Mouse (Mus musculus): ENCODE data around the gene Nup153.

The Nup153 gene

GRCm38 (mm10) chr13:46729998-46730397 is 2.3 kb upstream of the Nup153 start:
- no peak for DNase-seq (ENCODE audit: low spot score in 2 of 2)

DNA sequence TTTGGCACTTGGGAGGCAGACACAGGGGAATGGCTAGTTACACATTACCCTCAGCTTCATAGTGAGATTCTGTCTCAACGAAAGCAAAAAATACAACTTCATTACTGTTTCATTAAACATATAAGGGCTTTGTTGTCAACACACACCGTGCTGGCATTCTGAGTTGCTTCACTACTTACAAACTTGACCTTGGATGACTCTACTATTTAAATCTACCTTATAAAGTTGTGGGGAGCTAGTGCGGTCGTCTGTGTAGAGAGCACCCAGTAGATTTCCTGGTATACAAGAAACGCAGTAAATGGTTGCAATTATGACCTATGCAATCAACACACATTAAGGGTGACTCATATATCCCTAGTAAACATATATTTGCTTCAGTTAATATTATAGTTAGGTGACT is 671 bp upstream of the Nup153 start:
- DNase-seq (ENCODE audit: low spot score in 2 of 2), result no peak

DNA sequence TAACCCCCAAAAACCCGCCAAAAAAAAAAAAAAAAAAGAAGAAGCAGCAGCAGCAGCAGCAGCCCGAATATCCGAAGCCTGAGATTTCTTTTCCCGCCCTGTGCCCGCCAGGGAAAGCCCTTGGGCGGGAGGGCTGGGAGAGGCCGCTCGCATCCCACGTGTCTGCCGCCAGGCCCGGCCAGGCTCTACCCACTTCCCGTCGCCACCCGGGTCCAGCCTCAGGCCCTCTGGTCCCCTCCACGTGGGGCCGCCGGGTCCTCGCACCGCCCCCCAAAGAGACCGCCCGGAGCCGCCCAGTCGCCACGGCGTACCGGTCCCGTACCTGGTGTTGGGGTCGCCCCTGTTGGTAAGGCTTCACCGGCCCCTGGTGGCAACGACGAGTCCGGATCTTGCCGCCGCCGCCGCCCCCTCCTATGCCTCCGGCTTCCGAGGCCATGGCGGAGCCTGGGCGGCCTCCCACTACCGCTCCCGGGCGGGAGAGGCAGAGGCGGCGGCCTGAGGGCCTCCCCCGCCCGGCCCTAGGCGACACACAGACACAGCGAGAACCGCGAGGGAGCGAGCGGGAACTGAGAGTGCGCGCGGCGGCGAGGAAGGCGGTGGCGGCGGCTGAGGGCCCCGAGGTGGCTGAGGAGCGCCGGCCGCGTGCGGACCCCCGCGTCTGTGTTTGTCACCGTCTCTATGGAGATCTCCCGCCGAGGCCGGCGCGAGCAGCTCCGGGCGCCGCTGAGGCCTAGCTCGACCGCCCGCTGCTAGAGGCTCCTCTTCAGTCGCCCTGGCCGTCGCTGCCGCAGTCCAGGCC is 503 bp downstream of the Nup153 start:
- peak; percentile 66 to 71 for DNase-seq (ENCODE audit: low spot score in 2 of 2)

DNA sequence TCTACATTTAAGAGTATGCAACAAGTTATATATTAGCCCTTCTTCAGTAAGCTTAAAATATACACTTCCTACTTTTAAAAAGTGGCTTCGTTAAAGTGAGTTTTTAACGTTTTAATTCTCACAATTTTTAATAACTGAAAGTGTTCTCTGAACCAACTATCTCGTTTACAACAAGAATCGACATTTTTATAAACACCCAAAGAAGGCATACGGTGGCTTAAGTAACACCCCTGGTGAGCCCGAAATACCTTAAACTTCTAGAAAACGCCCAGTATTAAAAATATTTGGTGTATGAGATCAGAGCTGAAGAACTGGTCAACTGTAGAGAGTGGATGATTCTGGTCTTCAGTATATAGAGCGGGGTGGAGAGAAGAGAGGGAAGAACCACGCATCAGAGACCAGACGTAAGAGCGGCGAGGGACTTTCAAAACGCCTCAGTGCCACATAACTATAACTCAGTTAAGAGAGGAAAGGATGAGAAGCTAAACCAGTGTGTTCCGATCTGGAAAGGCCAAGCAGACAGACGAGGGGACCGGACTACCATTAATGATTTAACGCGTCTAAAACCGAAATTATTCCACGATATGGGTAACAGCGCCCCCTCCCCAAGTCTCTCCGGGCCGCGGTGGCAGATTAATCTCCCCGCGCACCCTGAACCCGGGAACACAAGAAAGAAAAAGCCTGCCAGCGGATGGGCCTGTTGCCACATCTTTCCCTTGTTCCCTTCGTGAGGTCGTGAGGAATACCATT is 1.3 kb downstream of the Nup153 start:
- DNase-seq (ENCODE audit: low spot score in 2 of 2), result peak; percentile 43 to 53

- no peak for DNase-seq (ENCODE audit: low spot score in 2 of 2)
Measured at GRCm38 (mm10) chr13:46725227-46725626, 2.5 kb downstream of the Nup153 start.

DNA sequence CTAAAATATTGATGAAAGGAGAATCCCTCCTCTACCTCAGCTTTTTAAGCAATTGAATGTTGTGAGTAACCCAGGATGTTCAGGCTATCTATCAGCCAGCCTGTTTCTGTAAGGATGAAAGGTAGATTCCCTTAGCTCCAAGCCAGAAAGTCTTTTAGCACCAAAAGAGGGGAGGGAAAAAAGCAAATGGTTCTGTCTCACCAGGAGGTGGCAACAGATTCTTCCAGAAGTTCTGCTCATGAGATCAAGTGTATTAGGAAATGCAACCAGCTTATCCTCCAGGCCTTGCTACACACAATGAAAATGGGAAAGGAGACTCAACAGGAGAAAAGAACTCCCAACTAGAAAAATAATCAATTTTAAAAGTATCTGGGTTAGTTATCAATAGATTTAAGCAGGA is 3.4 kb downstream of the Nup153 start:
- no peak for DNase-seq (ENCODE audit: low spot score in 2 of 2)

DNA sequence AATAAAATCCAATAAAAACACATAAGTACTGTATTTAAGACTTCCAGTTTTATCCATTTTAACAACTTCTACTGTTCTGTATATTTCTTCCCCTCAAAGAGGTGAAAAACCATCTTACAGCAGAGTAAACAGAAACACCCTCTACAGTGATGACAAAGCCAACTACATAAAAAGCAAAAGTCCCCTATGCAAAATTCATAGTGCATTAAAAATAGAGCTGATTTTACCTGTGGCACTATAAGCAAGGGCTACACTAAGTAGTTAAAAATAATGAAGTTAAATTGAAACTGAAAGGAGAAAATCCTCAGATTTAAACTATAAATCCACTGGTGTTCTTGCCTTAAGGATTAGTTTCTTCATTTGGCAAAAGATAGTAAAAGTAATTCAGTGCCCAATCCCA is 6.7 kb downstream of the Nup153 start:
- no peak for DNase-seq (ENCODE audit: low spot score in 2 of 2)

DNA sequence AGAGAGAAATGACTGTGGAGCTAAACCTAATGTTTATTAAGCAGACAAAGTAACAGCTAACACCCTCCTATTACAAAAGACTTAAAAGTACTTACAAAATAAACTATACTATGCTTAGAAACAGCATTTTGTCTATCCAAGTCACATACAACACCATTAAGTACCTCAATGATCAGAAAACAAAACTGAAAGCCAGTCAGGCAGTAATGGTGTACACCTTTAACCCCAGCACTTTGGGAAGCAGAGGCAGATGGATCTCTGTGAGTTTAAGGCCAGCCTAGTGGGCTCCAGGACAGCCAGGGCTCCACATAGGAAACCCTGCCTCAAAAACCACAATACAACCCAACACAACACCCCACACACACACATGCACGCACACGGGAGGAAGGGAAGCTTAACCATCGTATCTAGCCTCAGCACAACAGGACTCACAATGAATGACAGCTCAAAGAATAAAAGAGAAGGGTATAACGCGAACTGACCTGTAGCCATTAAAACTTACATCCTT is 8.8 kb downstream of the Nup153 start:
- no peak for DNase-seq (ENCODE audit: low spot score in 2 of 2)

DNA sequence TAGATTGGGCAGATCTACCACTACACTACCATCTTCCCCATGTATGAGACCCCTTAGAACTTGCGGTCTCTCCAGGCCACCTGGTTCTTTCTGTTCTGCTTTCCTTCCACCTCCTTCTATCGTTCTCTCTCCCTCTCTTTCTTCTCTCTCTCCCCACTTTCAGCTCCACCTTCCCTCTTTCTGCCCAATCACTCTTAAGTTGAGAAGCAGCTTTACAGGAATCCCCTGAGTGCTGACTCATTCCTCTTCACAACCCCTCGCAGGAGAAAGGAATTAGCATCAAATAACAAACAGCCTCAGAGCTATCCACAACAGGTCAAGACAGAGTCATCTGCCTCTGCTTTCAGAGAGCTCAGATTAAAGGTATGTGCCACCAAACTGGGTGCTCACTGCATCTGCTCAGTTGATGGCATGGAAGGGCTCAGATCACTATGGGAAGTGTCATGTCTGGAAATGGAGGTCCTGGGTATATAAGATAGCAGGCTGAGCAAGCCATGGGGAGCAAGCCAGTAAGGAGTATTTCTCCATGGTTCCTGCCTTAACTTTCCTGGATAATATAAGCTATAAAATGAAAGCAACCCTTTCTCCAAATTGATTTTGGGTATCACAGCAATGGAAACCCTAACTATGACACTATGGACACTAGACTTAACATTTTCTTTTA is 11.6 kb downstream of the Nup153 start:
- DNase-seq (ENCODE audit: low spot score in 2 of 2), result no peak

- no peak for DNase-seq (ENCODE audit: low spot score in 2 of 2)
Measured at GRCm38 (mm10) chr13:46713486-46713885, 14.3 kb downstream of the Nup153 start.

DNA sequence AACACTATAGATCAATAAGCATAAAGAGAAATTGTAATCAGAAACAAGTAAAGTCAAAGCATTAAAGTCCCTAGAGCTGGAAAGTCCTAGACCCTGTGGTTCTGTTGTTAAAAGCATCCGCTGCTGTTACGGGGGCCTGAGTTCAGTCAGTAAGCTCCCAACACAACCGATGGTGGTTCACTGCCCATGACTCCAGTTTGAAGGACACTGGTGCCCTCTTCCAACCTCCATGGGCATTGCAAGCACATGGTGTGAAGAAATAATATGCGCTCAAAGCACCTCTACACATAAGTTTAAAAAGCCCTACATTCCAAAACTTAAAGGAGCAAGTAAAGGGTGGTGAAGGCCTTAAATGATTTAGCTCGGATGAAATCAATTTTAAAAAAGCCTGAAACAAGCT is 24.6 kb downstream of the Nup153 start:
- no peak for DNase-seq (ENCODE audit: low spot score in 2 of 2)

GRCm38 (mm10) chr13:46701486-46701885 is 26.3 kb downstream of the Nup153 start:
- DNase-seq (ENCODE audit: low spot score in 2 of 2), result no peak

- no peak for DNase-seq (ENCODE audit: low spot score in 2 of 2)
Measured at GRCm38 (mm10) chr13:46699372-46699771, 28.4 kb downstream of the Nup153 start.

DNA sequence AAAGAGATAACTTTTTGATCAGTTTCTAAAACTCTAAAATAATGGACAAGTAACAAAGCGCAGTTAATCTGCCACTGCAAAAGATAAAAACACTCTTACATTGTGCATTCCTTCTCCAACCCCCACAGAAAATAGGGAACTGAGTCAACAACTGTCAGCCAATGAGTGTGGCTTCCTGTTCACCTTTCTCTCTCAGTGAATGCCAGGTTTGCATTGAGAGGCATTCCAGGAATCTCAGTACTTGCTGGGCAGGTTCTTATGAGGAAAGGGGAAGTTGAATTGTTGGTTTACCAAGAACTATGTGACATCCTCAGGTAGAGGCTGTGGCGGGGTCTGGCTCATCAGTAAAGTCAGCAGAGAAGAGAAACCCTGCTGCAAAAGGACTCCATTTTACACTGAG is 31.0 kb downstream of the Nup153 start:
- no peak for DNase-seq (ENCODE audit: low spot score in 2 of 2)

DNA sequence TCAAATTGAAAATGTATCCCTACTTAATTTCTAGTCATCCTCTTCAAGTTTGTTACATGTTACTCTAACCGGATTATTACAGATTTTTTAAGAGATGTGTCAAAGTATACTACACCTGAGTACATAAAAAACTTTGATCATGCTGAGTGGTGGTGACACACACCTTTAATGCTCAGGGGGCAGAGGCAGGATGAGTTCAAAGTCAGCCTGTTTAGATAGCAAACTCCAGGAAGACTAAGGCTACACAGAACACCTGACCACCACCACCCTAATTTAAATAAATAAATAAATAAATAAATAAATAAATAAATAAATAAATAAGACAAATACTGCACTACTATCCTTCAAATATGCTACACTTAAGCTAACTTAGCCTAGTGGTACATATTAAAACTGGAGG is 31.8 kb downstream of the Nup153 start:
- no peak for DNase-seq (ENCODE audit: low spot score in 2 of 2)

DNA sequence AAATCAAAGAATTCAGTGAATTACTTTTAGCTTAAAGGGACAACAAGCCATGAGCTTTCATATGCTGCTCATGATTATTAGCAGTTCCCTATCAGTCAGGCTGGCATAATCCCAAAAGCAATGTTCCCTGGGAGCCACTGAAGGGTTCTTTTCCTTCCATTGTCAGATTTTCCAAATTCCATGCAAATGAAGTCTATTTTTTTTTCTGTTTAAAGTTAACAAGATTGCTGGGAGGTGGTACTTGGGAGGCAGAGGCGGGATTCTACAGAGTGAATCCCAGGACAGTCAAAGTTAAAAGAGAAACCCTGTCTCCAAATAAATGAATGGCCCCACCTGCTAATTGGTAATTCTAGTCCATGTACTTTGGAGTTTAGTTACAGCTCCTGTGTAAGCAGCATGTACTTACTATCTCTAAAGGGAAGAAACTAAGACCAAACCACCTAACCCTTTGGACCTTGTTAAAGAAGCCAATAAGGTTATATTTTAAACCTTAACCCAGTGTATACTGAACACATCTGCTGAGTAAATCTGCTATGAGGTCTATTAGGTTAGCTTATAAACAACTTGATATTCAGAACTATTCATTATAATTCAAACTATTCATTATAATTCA is 32.3 kb downstream of the Nup153 start:
- no peak for DNase-seq (ENCODE audit: low spot score in 2 of 2)

DNA sequence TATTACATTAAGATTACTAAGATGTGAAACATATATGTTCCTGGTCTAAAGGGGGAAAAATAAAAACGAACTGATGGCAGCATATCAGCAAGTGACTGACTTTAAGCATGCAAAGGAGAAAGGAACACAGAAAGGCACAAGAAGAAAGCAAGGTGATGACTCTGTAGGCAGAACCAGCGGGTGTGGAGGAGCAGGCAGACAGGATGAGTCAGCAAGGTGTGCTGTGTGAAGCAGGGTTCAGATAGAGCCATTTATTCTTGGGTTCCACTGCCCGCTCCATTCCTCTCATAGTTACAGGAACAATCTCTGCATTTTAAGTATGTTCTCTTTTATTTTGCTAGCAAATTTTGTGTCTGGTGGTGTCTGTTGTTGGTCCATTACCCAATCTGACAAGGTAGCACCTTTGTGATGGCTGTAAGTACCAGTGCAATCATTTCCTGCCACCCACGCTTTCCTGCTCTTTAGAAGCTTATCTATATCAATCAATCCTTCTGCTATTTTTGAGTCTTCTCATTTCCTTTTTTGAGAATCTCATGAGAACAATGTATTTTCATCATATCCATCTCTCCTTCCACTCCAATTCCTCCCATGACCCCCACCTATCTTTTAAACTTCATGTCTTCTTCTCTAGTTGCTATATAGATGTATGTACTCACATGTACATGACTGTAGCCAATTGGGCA is 37.0 kb downstream of the Nup153 start:
- DNase-seq (ENCODE audit: low spot score in 2 of 2), result no peak

GRCm38 (mm10) chr13:46683370-46683769 is 44.4 kb downstream of the Nup153 start:
- no peak for DNase-seq (ENCODE audit: low spot score in 2 of 2)

GRCm38 (mm10) chr13:46682921-46683320 is 44.8 kb downstream of the Nup153 start:
- DNase-seq (ENCODE audit: low spot score in 2 of 2), result no peak

DNA sequence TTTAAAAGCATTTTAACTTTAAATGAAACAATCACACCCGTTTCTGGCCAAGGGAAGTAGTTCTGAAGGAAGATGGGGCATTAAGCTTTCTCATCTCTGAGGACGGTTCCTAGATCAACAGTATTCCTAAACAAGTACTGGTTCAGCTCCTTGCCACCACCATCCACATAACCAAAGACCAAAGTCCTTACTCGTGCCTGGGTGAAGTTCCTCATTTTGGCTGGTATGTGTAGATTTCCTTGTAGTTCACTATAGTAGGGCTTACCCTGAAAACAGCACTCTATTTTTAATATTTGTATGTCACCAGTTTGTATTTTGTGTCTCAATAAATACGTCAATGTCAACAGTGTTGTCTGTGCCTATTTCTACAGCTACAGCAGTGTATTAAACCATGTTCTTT is 50.0 kb downstream of the Nup153 start:
- no peak for DNase-seq (ENCODE audit: low spot score in 2 of 2)

GRCm38 (mm10) chr13:46674601-46675000 is 53.1 kb downstream of the Nup153 start:
- peak in 1 of 2 experiments; percentile 40 for DNase-seq (ENCODE audit: low spot score in 2 of 2)
